Mouse (Mus musculus) ES-Bruce4 (cell line): ENCODE measurements around the gene Tor2a. TPM values are rescaled to one million over a fixed set of nuclear protein-coding genes. Genes with fewer than 3 reads are reported as not detected.

Source experiments
- H3K27ac ChIP-seq: 2 replicates; pipeline ENCODE4 v1.5.1; 2012; ENCODE audit warnings: low read length, inconsistent platforms; ENCODE audit not compliant: insufficient read depth
- H3K27me3 ChIP-seq: 2 replicates; pipeline ENCODE4 v1.6.1; 2012; ENCODE audit warnings: mild to moderate bottlenecking, low read length, inconsistent platforms; ENCODE audit not compliant: control insufficient read depth, poor library complexity, insufficient read depth, severe bottlenecking
- H3K36me3 ChIP-seq: 2 replicates; pipeline ENCODE4 v1.6.1; 2012; ENCODE audit warnings: inconsistent platforms, mild to moderate bottlenecking, low read length, moderate library complexity; ENCODE audit not compliant: control insufficient read depth, poor library complexity, insufficient read depth, severe bottlenecking
- H3K4me1 ChIP-seq: one replicate; pipeline ENCODE4 v1.8.1; 2011; ENCODE audit warnings: low read length; ENCODE audit not compliant: control insufficient read depth, insufficient read depth
- H3K4me3 ChIP-seq: 2 replicates; pipeline ENCODE4 v1.5.1; 2011; ENCODE audit warnings: low read depth, mild to moderate bottlenecking, low read length
- H3K9ac ChIP-seq: 2 replicates; pipeline ENCODE4 v1.6.1; 2012; ENCODE audit warnings: low read depth, mild to moderate bottlenecking, inconsistent platforms; ENCODE audit not compliant: poor library complexity, severe bottlenecking
- H3K9me3 ChIP-seq: replicated peaks from 2 replicates; pipeline ENCODE4 v1.6.1; 2012; ENCODE audit warnings: mild to moderate bottlenecking, low read length, inconsistent platforms; ENCODE audit not compliant: control insufficient read depth, poor library complexity, insufficient read depth, severe bottlenecking
- CTCF ChIP-seq: IDR thresholded peaks from one replicate; pipeline ENCODE4 v1.8.1; 2011; ENCODE audit warnings: low read depth, low read length
- EP300 ChIP-seq: IDR thresholded peaks from 2 replicates; pipeline ENCODE4 v1.6.1; 2011; ENCODE audit warnings: low read depth, low read length; ENCODE audit not compliant: insufficient read depth
- POLR2A ChIP-seq: IDR thresholded peaks from one replicate; pipeline ENCODE4 v1.8.1; 2011; ENCODE audit warnings: low read length; ENCODE audit not compliant: insufficient read depth
- polyA plus RNA-seq: library from polyadenylated mRNA; stranded (reverse); fragments of >200 nt; gene quantifications from 2 replicates; pipeline ENCODE4 v1.2.4, GENCODE M21; 2011; ENCODE audit warnings: low read depth; ENCODE audit not compliant: missing spikeins, insufficient read depth, insufficient read length

The Tor2a gene
- polyA plus RNA-seq, 1 experiment: 77.0 TPM

DNA sequence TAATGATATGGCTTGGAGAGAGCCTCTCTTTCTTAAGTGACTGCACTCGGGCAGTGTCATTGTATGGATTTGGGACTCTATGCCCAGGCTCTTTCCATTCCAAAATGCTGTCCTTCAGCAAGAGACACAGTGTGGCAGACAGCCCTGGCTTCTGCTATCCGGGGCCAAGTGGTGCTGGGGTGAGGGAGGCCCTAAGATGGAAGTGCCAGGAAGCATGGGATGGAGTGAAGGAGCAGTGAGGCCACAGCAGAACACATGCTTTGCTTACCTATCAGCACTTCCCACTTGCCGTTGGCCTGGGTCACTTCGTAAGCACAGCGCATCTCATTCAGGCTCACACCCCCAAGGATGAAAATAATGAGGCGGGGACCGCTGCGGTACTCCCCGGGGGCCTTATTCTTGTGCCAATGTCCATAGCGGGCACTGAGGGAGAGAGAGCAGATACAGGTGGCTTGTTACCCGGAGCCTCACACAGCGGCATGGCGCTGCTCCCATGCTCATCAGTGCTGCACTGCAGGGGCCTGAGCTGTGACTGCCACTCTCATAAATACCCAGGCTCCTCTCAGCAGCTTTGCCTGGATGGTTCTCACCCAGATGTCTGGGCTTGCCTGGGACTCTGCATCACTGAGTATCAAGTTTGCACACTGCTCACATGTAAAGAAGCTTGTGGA lies 38.8 kb downstream of the Tor2a start:
- Histone ChIP-seq H3K9ac (no peak overlapping the region), H3K9me3 (no peaks in the 10 kb centered on the region), H3K27me3 (no peaks in the 10 kb centered on the region), H3K27ac (no peak overlapping the region), H3K4me1 (no peaks in the 10 kb centered on the region), H3K4me3 (no peak overlapping the region), H3K36me3 (no peaks in the 10 kb centered on the region)
- TF ChIP-seq EP300: no peak
- no peak for TF ChIP-seq CTCF
- TF ChIP-seq POLR2A: no peak

GRCm38 (mm10) chr2:32798251-32798962 lies 41.4 kb downstream of the Tor2a start:
- no peak for TF ChIP-seq EP300
- TF ChIP-seq CTCF: no peak
- TF ChIP-seq POLR2A: no peak
- no peaks in the 10 kb centered on the region for H3K36me3 ChIP-seq
- H3K27ac ChIP-seq: no peak overlapping the region

GRCm38 (mm10) chr2:32808816-32809566 lies 52.0 kb downstream of the Tor2a start:
- Histone ChIP-seq H3K9me3 (no peaks in the 10 kb centered on the region), H3K4me1 (no peaks in the 10 kb centered on the region), H3K36me3 (no peaks in the 10 kb centered on the region), H3K27ac (no peak overlapping the region), H3K9ac (no peak overlapping the region), H3K4me3 (no peak overlapping the region), H3K27me3 (no peaks in the 10 kb centered on the region)
- no peak for TF ChIP-seq CTCF
- no peak for TF ChIP-seq EP300
- no peak for TF ChIP-seq POLR2A

More at GRCm38 (mm10) chr2:32798251-32798962, 41.4 kb downstream of the Tor2a start:
- no peak overlapping the region for H3K9ac ChIP-seq
- no peak overlapping the region for H3K4me3 ChIP-seq
- H3K9me3 ChIP-seq: no peaks in the 10 kb centered on the region
- H3K27me3 ChIP-seq: no peaks in the 10 kb centered on the region
- no peaks in the 10 kb centered on the region for H3K4me1 ChIP-seq

Other genes starting within 250 kb of the Tor2a start
- 12.2 and 16.5 TPM in 2 replicates for gene Fam102a, start 221.9 kb upstream of the Tor2a start, polyA plus RNA-seq
- 35.1 and 41.7 TPM in 2 replicates for gene Dpm2, start 186.4 kb upstream of the Tor2a start, polyA plus RNA-seq
- 1.8 and 4.1 TPM in 2 replicates for gene Pip5kl1, start 182.4 kb upstream of the Tor2a start, polyA plus RNA-seq
- 0.44 TPM in 1 of 2 replicates, not detected in the other for gene 9430097D07Rik, start 181.6 kb upstream of the Tor2a start, polyA plus RNA-seq
- 9.4 and 9.7 TPM in 2 replicates for gene St6galnac4, start 170.1 kb upstream of the Tor2a start, polyA plus RNA-seq
- 22.5 and 24.2 TPM in 2 replicates for gene St6galnac6, start 157.5 kb upstream of the Tor2a start, polyA plus RNA-seq
- gene Ak1, start 135.5 kb upstream of the Tor2a start, polyA plus RNA-seq: 71.8 and 74.7 TPM in 2 replicates
- gene Eng, start 110.6 kb upstream of the Tor2a start, polyA plus RNA-seq: 20.0 and 20.8 TPM in 2 replicates
- gene Fpgs, start 53.1 kb upstream of the Tor2a start, polyA plus RNA-seq: 45.7 and 52.7 TPM in 2 replicates
- 109 and 115 TPM in 2 replicates for gene Cdk9, start 44.2 kb upstream of the Tor2a start, polyA plus RNA-seq
- gene Sh2d3c, start 36.2 kb upstream of the Tor2a start, polyA plus RNA-seq: 9.0 and 11.4 TPM in 2 replicates
- not detected in 2 replicates for gene 6330409D20Rik, start 16.2 kb upstream of the Tor2a start, polyA plus RNA-seq
- gene Ttc16, start 18.4 kb downstream of the Tor2a start, polyA plus RNA-seq: 2.2 TPM in 2 replicates
- 9.9 and 11.6 TPM in 2 replicates for gene Ptrh1, start 18.6 kb downstream of the Tor2a start, polyA plus RNA-seq
- gene Cfap157, start 27.2 kb downstream of the Tor2a start, polyA plus RNA-seq: not detected in 2 replicates
- 21.1 and 22.0 TPM in 2 replicates for gene Stxbp1, start 90.0 kb downstream of the Tor2a start, polyA plus RNA-seq
- gene Fam129b, start 118.9 kb downstream of the Tor2a start, polyA plus RNA-seq: 65.5 and 71.6 TPM in 2 replicates
- 114 and 117 TPM in 2 replicates for gene Rpl12, start 204.3 kb downstream of the Tor2a start, polyA plus RNA-seq
- gene Lrsam1, start 204.4 kb downstream of the Tor2a start, polyA plus RNA-seq: 14.7 and 17.0 TPM in 2 replicates
- gene Slc2a8, start 224.8 kb downstream of the Tor2a start, polyA plus RNA-seq: 7.9 and 9.0 TPM in 2 replicates